Mouse (Mus musculus) midbrain, embryonic 11.5 days (tissue): ENCODE measurements around the gene Prickle2. TPM values are rescaled to one million over a fixed set of nuclear protein-coding genes. Genes with fewer than 3 reads are reported as not detected.

Experiments used
- ATAC-seq: fragments of 200-750 bp; cut with Nextera tagmentation; 2 replicates; pipeline ENCODE4 v1.8.0; 2017; ENCODE audit warnings: moderate TSS enrichment, moderate library complexity; ENCODE audit not compliant: low FRiP score
- DNase-seq: peaks from one replicate; pipeline ENCODE4 v3.0.0; 2015; ENCODE audit warnings: low spot score; ENCODE audit errors: missing footprints
- H3K27ac ChIP-seq: fragments of 300-500 bp; sonication (generic); 2 replicates; pipeline ENCODE4 v1.5.1; 2014; ENCODE audit warnings: low read depth, low read length
- H3K27me3 ChIP-seq: fragments of 300-500 bp; sonication (generic); 2 replicates; pipeline ENCODE4 v1.6.1; 2014; ENCODE audit warnings: mild to moderate bottlenecking, low read length, moderate library complexity, mixed read lengths; ENCODE audit not compliant: control insufficient read depth, insufficient read depth
- H3K36me3 ChIP-seq: fragments of 300-500 bp; sonication (generic); 2 replicates; pipeline ENCODE4 v1.6.1; 2014; ENCODE audit warnings: mild to moderate bottlenecking, low read length, moderate library complexity, mixed read lengths; ENCODE audit not compliant: control insufficient read depth, insufficient read depth
- H3K4me1 ChIP-seq: fragments of 300-500 bp; sonication (generic); 2 replicates; pipeline ENCODE4 v1.6.1; 2014; ENCODE audit warnings: low read length; ENCODE audit not compliant: control insufficient read depth, insufficient read depth
- H3K4me2 ChIP-seq: fragments of 300-500 bp; sonication (generic); 2 replicates; pipeline ENCODE4 v1.6.1; 2014; ENCODE audit warnings: mild to moderate bottlenecking, moderate library complexity
- H3K4me3 ChIP-seq: fragments of 300-500 bp; sonication (generic); 2 replicates; pipeline ENCODE4 v1.5.1; 2014; ENCODE audit warnings: low read depth, low read length
- H3K9ac ChIP-seq: fragments of 300-500 bp; sonication (generic); 2 replicates; pipeline ENCODE4 v1.6.1; 2014; ENCODE audit warnings: low read length
- H3K9me3 ChIP-seq: fragments of 300-500 bp; sonication (generic); 2 replicates; pipeline ENCODE4 v1.6.1; 2016; ENCODE audit warnings: low read length; ENCODE audit not compliant: control insufficient read depth
- WGBS: fragments of 180-500 bp; shearing (Covaris S2); extraction: QIAGEN DNeasy Blood & Tissue Kit; methylation state at CpG from one replicate; pipeline ENCODE4 v1.1.7; 2014; 5-methylcytosine and 5-hydroxymethylcytosine counted together
- polyA plus RNA-seq: library from polyadenylated mRNA; unstranded; fragments of >200 nt; fragmentation: Nextera tagmentation; extraction: Ambion mirVana; gene quantifications from 2 replicates; pipeline ENCODE4 v1.2.1, GENCODE M21; 2014

Prickle2 gene
- polyA plus RNA-seq, 1 experiment from 2014 or later, result 7.7 TPM

- H3K9ac ChIP-seq, result no peak overlapping the region
- 85% methylated on average over 8 of the region's 8 CpGs for WGBS
- H3K4me2 ChIP-seq, result no peak overlapping the region
- no peaks in the 10 kb centered on the region for H3K27me3 ChIP-seq
- H3K36me3 ChIP-seq, result no peaks in the 10 kb centered on the region
- H3K27ac ChIP-seq, result no peak overlapping the region
- no peak for ATAC-seq
- no peak overlapping the region for H3K4me3 ChIP-seq
- H3K4me1 ChIP-seq, result no peaks in the 10 kb centered on the region
- no peaks in the 10 kb centered on the region for H3K9me3 ChIP-seq
- DNase-seq, result no peak
Observed at GRCm38 (mm10) chr6:92549246-92549645, 156.7 kb downstream of the Prickle2 start.

GRCm38 (mm10) chr6:92545204-92545603, 160.8 kb downstream of the Prickle2 start:
- Histone ChIP-seq H3K9me3 (no peaks in the 10 kb centered on the region), H3K27ac (no peak overlapping the region), H3K4me3 (no peak overlapping the region), H3K36me3 (no peaks in the 10 kb centered on the region), H3K27me3 (no peaks in the 10 kb centered on the region), H3K4me1 (no peaks in the 10 kb centered on the region), H3K4me2 (no peak overlapping the region), H3K9ac (no peak overlapping the region)
- 85% methylated on average over 2 of the region's 2 CpGs for WGBS
- DNase-seq (no peak), ATAC-seq (no peak)

GRCm38 (mm10) chr6:92543825-92544224, 162.1 kb downstream of the Prickle2 start:
- DNase-seq (no peak), ATAC-seq (no peak)
- Histone ChIP-seq H3K36me3 (no peaks in the 10 kb centered on the region), H3K9ac (no peak overlapping the region), H3K27ac (no peak overlapping the region), H3K4me2 (no peak overlapping the region), H3K27me3 (no peaks in the 10 kb centered on the region), H3K9me3 (no peaks in the 10 kb centered on the region), H3K4me1 (no peaks in the 10 kb centered on the region), H3K4me3 (no peak overlapping the region)
- 81% methylated on average over 4 of the region's 4 CpGs for WGBS

- H3K27me3 ChIP-seq, result no peaks in the 10 kb centered on the region
- H3K4me1 ChIP-seq, result no peaks in the 10 kb centered on the region
- no peak overlapping the region for H3K4me3 ChIP-seq
- H3K9me3 ChIP-seq, result no peaks in the 10 kb centered on the region
- H3K27ac ChIP-seq, result no peak overlapping the region
- no peaks in the 10 kb centered on the region for H3K36me3 ChIP-seq
- no peak for DNase-seq
- 70% methylated on average over 5 of the region's 5 CpGs for WGBS
- no peak for ATAC-seq
- H3K9ac ChIP-seq, result no peak overlapping the region
- H3K4me2 ChIP-seq, result no peak overlapping the region
Observed at GRCm38 (mm10) chr6:92542402-92543101, 163.4 kb downstream of the Prickle2 start.

GRCm38 (mm10) chr6:92534226-92535031, 171.5 kb downstream of the Prickle2 start:
- H3K4me3 ChIP-seq, result peak overlapping the region; percentile 12
- H3K9me3 ChIP-seq, result no peaks in the 10 kb centered on the region
- WGBS, result 11% methylated on average over 11 of the region's 11 CpGs
- no peak overlapping the region for H3K27ac ChIP-seq
- H3K4me2 ChIP-seq, result peak overlapping the region; percentile 42
- peak; percentile 92 for DNase-seq
- ATAC-seq, result peak; percentile 70
- H3K27me3 ChIP-seq, result no peaks in the 10 kb centered on the region
- H3K36me3 ChIP-seq, result no peaks in the 10 kb centered on the region
- H3K4me1 ChIP-seq, result no peaks in the 10 kb centered on the region
- H3K9ac ChIP-seq, result no peak overlapping the region

- WGBS, result 90% methylated on average over 8 of the region's 8 CpGs
- H3K4me1 ChIP-seq, result no peaks in the 10 kb centered on the region
- H3K9ac ChIP-seq, result no peak overlapping the region
- DNase-seq (no peak), ATAC-seq (no peak)
- H3K27ac ChIP-seq, result no peak overlapping the region
- H3K9me3 ChIP-seq, result no peaks in the 10 kb centered on the region
- H3K27me3 ChIP-seq, result no peaks in the 10 kb centered on the region
- H3K36me3 ChIP-seq, result no peaks in the 10 kb centered on the region
- H3K4me3 ChIP-seq, result no peak overlapping the region
- no peak overlapping the region for H3K4me2 ChIP-seq
Observed at GRCm38 (mm10) chr6:92533306-92534063, 172.5 kb downstream of the Prickle2 start.

GRCm38 (mm10) chr6:92532896-92533295, 173.1 kb downstream of the Prickle2 start:
- Histone ChIP-seq H3K36me3 (no peaks in the 10 kb centered on the region), H3K9ac (no peak overlapping the region), H3K27me3 (no peaks in the 10 kb centered on the region), H3K27ac (no peak overlapping the region), H3K4me3 (no peak overlapping the region), H3K4me1 (no peaks in the 10 kb centered on the region), H3K9me3 (no peaks in the 10 kb centered on the region), H3K4me2 (no peak overlapping the region)
- DNase-seq, result no peak
- no peak for ATAC-seq
- 84% methylated on average over 3 of the region's 3 CpGs for WGBS

GRCm38 (mm10) chr6:92532331-92532730, 173.6 kb downstream of the Prickle2 start:
- H3K9me3 ChIP-seq, result no peaks in the 10 kb centered on the region
- no peak overlapping the region for H3K9ac ChIP-seq
- ATAC-seq (no peak), DNase-seq (no peak)
- H3K4me2 ChIP-seq, result no peak overlapping the region
- no peaks in the 10 kb centered on the region for H3K27me3 ChIP-seq
- WGBS, result 82% methylated on average over 6 of the region's 6 CpGs
- no peaks in the 10 kb centered on the region for H3K4me1 ChIP-seq
- H3K4me3 ChIP-seq, result no peak overlapping the region
- no peak overlapping the region for H3K27ac ChIP-seq
- H3K36me3 ChIP-seq, result no peaks in the 10 kb centered on the region

- Histone ChIP-seq H3K4me3 (no peak overlapping the region), H3K9me3 (no peaks in the 10 kb centered on the region), H3K9ac (no peak overlapping the region), H3K4me2 (no peak overlapping the region), H3K27ac (no peak overlapping the region), H3K36me3 (no peaks in the 10 kb centered on the region), H3K27me3 (no peaks in the 10 kb centered on the region), H3K4me1 (peaks cover 3% of the 10 kb centered on the region; the same call in 1 of the 2 replicates)
- no peak for DNase-seq
- 77% methylated on average over 3 of the region's 3 CpGs for WGBS
- ATAC-seq, result no peak
Observed at GRCm38 (mm10) chr6:92526212-92526611, 179.7 kb downstream of the Prickle2 start.
